Mouse (Mus musculus): ENCODE results near the gene Gm21897. TPM values are rescaled to one million over a fixed set of nuclear protein-coding genes. Genes with fewer than 3 reads are reported as not detected.
"Not testable (repeated sequence)": the region's sequence is repeated elsewhere in the genome, so short reads cannot be mapped to it uniquely, and the experiment has no call there.

Gene Gm21897
- total RNA-seq (2017) = not detected in 2 replicates

DNA sequence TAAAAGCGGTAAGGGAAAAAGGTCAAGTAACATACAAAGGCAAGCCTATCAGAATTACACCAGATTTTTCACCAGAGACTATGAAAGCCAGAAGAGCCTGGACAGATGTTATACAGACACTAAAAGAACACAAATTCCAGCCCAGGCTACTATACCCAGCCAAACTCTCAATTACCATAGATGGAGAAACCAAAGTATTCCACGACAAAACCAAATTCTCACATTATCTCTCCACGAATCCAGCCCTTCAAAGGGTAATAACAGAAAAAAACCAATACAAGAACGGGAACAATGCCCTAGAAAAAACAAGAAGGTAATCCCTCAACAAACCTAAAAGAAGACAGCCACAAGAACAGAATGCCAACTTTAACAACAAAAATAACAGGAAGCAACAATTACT is at the start of gene Gm21897:
Gene Gm21897, plus strand, starts transcription at position 301 of the 400 bp plus-strand sequence.
- not testable (repeated sequence) for ATAC-seq (ENCODE audit: extremely low read depth, insufficient number of reproducible peaks, low FRiP score, poor library complexity, severe bottlenecking)

DNA sequence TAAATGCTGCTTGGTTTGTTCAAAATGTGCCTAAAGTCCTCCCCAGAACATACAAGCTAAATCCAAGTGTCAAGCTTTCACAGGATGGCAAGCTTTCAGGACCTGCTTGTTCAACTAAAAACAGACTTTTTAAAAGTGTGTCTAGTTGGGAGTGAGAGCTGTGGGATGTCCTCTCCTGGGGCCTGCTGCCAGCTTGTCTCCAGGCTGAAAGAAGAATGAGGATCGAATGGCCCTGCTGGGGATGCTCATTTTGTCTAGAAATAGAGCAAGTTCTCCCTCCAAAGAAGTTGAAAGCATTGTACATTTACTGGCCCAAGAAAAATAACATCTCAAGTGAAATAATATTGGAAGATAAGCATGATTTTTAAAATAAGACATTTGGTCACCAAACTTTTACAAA is 45.0 kb upstream of the Gm21897 start:
- no peak for ATAC-seq (ENCODE audit: extremely low read depth, insufficient number of reproducible peaks, low FRiP score, poor library complexity, severe bottlenecking)

DNA sequence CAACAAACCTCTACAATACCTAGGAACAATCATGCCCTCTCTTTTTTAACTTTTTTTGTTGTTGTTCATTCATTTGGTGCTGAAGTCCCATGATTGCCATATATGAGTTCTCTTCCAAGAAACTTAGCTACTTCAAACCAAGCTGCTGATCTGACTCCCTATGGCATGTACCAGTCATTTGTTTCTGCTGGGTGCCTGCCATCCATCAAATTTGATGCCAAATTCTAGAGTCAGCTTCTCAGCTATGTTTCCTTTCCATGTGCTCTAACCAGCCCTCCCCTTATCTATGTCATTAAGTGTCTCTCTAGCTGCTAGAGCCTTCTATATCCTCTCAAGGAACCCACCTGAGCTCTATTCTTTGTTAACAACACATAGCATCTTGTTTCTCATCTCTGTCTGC is 39.8 kb upstream of the Gm21897 start:
- no peak for ATAC-seq (ENCODE audit: extremely low read depth, insufficient number of reproducible peaks, low FRiP score, poor library complexity, severe bottlenecking)

DNA sequence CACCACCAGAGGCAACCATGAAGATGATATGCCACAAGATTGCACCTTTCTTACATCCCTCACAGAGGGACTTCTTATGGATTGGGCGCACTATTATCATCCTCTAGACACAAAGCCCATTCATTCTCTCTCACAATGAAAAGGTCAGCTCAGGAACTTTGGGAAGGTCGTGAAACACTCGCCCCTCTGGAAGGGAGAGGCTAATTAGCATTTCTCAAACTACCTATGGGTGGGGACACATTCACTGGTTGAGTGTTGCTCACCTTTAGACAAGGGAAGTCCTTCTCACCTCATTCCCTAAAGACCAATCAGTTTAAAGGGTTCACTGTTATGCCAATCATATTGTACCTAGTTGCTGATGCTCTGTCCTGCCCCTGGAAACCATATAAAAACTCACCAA is 24.2 kb upstream of the Gm21897 start:
- no peak for ATAC-seq (ENCODE audit: extremely low read depth, insufficient number of reproducible peaks, low FRiP score, poor library complexity, severe bottlenecking)

DNA sequence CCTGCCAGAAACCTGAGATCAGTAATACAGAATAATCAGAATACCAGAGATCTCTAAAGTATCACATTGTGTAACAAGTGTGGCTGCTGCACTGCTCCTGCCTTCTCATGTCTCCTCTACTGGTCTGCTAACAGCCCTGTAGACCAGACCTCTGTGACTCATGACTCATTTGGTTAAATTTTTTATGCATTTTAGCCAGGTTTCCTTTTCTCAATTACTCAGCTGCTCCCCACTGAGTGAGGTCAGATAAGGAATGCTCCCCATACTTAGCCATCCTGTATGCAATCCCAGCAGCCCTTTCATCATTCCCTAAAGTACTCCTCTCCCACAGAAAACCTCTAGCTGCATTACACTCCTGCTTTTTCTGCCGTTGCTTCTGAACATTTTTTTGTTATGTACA is 23.0 kb upstream of the Gm21897 start:
- no peak for ATAC-seq (ENCODE audit: extremely low read depth, insufficient number of reproducible peaks, low FRiP score, poor library complexity, severe bottlenecking)

DNA sequence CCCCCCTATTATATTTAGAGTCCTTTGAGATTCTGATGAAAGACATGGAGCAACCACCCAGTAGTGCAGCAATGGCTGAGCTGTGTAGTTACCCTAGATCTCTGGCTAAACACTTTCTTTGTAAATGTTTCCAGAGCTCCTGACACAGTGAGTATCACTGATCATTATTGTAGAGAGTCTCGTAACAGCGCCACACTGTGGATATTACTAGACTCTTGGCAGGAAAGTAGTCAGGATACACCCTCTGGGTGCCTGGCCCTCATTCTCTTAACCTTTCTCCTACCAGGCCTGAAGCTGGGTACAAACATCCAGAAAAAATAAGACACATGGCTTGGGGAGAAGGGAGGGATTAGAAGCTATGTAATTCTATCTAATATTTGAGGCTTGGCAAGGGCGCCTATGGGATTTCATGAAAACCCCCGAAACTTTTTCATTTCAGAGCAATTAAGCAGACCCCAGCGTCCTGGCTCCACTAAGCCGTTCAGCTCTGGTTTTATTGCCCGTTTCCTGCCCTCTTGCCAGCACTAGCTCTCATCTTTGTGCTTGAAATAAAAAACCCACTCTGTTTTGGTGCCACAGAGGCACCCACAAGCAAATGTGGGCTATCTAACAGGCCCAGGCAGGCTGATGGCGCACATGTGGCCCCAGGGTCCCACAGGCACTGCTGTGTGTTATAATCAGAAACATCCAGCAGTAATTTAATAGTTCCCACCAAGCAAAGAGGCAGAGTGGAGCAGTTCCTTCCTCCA is 22.2 kb upstream of the Gm21897 start:
- ATAC-seq (ENCODE audit: extremely low read depth, insufficient number of reproducible peaks, low FRiP score, poor library complexity, severe bottlenecking) = no peak

DNA sequence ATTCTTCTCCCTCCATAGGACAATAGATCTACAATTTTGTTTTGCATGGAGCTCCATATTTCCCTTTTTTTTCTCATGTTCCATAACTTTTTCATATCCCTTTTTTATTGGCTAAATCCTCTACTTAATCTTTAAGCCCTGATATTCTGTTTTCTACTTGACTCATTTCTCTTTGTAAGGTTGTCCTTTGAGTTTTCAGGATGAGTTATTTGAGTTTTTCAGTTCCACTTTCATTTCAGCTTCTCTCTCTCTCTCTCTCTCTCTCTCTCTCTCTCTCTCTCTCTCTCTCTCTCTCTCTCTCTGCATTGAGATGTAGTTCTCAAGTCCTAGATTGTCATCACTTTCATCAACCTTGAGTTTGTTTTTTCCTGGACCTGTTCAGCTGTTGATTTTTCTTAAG is 17.3 kb downstream of the Gm21897 start:
- ATAC-seq (ENCODE audit: extremely low read depth, insufficient number of reproducible peaks, low FRiP score, poor library complexity, severe bottlenecking) = no peak

DNA sequence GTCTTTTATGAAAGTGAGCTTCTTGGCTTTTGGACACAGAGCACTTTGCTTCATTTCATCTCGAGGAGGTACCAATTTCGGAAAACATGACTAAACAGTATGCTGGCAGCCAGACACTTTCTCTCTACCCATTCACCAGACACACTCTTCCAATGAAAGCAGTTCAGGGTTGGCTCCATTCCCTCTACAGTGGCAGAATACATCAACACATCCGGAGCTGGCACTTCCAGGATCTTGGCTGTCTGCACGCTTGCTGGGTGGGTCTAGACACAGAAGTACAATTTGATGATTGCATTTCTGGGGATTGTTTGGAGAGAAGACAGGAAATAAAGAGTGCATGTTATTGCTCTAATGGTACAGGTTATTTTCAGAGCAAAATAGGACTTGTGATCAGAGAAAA is 21.8 kb downstream of the Gm21897 start:
- ATAC-seq (ENCODE audit: extremely low read depth, insufficient number of reproducible peaks, low FRiP score, poor library complexity, severe bottlenecking) = no peak

DNA sequence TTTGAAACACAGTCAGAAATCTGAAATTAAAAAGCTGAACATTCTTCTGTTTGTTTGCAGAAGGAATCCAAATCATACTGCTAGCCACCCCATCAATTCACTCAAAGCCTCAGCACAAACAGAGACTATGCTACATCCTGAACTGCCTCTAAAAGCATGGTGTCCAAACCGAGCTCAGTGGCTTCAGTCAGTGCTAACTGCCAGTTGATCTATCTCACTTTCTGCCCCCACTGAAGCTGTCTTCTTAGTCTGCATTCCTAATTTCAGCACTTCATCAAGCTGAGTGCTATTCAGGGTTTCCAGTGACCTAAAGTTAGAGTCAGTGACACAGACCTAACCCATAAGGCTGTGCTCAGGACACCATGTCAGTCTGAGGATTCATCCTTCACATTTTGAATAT is 28.8 kb downstream of the Gm21897 start:
- ATAC-seq (ENCODE audit: extremely low read depth, insufficient number of reproducible peaks, low FRiP score, poor library complexity, severe bottlenecking) = no peak

DNA sequence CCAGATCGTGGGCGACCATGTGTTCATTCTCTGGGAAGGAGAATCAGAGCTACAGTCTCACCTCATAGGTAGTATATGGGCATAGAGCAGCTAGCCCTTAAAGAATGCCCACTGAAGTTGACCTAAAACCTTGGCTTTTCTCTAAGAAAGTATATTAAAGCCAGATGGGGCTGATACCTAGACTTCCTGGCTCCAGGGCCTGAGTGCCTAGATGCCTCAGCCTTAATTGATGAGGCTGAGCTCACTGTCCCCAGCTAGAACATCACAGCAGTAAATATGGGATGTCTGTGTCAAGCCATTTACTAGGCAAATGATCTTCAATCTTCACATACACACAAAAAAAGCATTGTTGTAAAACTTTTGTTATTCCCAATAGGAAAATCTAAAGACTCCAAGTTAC is 32.1 kb downstream of the Gm21897 start:
- no peak for ATAC-seq (ENCODE audit: extremely low read depth, insufficient number of reproducible peaks, low FRiP score, poor library complexity, severe bottlenecking)

DNA sequence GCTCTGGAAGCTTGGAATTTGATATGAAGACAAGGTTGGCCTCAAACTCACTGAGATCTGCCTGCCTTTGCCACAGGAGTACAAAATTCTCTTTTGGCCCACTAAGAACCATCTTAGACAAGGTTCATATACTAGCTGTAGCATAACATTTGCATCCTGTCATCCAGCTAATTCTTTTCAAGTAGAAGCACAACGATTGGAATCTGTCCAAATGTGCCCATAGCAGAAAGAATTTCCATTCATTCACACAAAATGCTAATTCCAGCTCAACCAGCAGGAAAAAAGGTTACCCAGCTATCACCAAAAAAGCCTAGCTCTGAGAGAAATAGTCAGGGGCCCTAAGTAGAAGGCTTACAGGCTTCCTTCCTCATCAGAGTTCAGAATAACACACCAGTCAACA is 34.0 kb downstream of the Gm21897 start:
- no peak for ATAC-seq (ENCODE audit: extremely low read depth, insufficient number of reproducible peaks, low FRiP score, poor library complexity, severe bottlenecking)

DNA sequence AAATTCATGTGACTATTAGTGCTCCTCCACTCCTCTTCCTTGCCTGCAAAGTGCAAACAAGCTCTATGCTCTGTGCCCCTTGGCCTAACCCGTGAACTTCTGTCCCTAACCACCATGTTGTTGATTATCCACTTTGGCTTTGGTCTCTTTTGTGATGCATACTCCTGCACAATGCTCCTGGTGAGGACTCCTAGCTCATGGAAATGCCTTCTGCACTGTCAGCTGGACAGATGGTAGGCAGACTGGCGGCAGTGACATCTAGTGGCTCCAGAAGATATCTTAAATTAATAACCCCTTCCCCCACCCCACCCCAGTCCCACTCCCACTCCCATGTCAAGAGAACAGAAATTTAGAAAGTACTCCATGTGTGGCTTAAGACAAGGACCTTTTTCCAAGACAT is 35.1 kb downstream of the Gm21897 start:
- no peak for ATAC-seq (ENCODE audit: extremely low read depth, insufficient number of reproducible peaks, low FRiP score, poor library complexity, severe bottlenecking)

DNA sequence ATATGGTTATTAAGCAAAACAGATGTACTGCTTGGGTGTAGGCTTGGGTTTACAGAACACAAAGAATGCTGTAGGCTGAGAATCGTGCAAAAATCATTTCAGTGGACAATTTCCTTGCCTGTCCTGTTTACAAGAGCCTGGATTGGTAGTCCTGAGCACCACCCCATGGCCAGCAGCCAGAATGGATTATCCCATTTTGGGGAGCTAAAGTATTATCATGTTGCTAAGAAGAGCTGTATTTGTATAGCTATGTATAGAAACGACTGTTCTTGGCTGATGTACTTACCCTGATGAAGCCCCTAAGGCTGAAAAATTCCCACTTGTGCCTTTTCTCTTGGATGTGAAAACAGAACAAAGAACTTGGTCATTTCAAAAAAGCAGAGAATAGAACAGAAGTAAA is 37.6 kb downstream of the Gm21897 start:
- no peak for ATAC-seq (ENCODE audit: extremely low read depth, insufficient number of reproducible peaks, low FRiP score, poor library complexity, severe bottlenecking)

DNA sequence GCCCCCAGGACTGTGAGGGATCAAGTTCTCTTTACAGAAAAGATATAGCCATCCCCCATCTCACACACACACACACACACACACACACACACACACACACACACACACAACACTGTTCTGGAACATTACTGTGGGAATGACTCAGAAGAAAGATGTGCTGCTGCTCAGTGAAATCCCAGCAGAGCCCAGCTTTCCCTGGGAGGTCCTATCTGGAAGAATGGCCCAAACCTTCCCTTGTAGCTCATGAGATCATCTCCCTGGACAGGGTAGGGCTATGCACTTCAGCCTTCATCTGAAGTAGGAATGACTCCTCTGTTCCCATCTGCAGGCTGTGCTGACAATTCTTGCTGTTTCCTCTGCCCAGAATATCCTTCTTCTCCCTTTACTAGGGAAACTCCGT is 38.1 kb downstream of the Gm21897 start:
- no peak for ATAC-seq (ENCODE audit: extremely low read depth, insufficient number of reproducible peaks, low FRiP score, poor library complexity, severe bottlenecking)

DNA sequence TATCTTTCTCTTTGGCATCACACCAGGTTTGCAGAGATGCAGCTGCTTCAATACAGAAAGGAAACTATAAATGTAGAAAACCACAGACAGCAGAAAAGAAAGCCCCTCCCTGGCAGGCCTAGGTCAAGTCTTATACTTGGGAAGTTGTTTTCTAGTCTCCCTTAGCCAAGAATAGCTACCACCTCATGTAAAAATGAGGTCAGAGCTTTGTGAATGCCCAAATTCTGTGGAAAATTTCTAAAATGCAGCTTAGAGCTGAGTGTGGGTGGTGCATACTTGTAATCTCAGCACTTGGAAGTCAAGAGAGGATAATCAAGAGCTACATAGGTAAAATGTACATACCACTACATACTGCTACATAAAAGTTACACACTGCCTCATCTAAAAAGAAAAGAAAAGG is 40.5 kb downstream of the Gm21897 start:
- ATAC-seq (ENCODE audit: extremely low read depth, insufficient number of reproducible peaks, low FRiP score, poor library complexity, severe bottlenecking) = no peak

DNA sequence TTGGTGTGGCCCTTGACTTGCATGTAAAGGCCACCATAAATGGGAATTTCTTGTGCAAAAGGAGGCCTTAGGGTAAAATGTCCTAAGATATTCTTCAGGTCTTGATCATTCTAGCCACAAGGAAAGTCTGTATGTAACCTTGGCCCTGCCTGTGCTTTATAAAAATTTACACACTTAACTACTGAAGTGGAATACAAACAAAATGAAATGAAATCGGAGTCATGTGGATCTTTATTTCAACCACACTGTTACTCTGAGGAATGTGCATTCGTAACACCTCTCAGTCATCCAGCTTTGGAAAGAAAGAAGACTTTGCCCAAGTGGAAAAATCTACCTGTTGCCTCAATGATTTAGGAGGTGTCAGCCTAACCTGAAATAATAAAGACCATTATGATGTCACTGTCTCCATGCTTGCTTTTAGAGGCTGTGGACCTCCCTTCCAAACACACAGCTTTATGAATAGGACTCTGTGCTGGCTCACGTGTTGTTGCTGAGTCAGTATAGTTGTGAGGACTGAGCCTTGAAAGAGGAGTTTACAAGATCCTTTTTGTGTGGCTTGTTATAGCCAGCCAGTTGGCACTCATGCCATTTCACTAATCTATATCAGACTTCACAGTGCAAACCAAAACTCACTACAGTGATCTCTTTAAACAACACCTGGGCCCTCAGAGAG is 42.0 kb downstream of the Gm21897 start:
- no peak for ATAC-seq (ENCODE audit: extremely low read depth, insufficient number of reproducible peaks, low FRiP score, poor library complexity, severe bottlenecking)

DNA sequence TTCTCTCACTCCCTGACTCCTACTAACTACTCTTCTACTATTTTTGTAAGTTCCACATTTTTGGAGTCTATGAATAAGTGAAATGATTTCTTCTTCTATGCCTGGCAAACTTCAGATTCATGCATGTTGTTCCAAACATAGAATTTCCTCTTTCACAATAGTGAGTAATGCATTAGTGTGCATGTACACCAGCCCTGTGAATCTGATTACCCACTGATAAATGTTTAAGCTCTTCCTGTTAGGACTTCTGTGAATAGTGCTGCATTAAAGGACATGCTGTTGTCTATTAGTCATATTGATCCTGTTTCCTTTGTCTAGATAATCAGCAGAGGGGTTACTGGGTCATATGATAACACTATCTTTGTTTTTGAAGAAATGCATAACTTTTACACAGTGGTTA is 43.6 kb downstream of the Gm21897 start:
- ATAC-seq (ENCODE audit: extremely low read depth, insufficient number of reproducible peaks, low FRiP score, poor library complexity, severe bottlenecking) = no peak

Measured in neutrophil, adult 5-6 weeks (primary cell).